Mouse (Mus musculus): ENCODE measurements around the gene Vamp8.

Vamp8 gene

GRCm38 (mm10) chr6:72405356-72405755, 14.9 kb upstream of the Vamp8 start:
- no peak for DNase-seq (ENCODE audit: low spot score in 2 of 2)

DNA sequence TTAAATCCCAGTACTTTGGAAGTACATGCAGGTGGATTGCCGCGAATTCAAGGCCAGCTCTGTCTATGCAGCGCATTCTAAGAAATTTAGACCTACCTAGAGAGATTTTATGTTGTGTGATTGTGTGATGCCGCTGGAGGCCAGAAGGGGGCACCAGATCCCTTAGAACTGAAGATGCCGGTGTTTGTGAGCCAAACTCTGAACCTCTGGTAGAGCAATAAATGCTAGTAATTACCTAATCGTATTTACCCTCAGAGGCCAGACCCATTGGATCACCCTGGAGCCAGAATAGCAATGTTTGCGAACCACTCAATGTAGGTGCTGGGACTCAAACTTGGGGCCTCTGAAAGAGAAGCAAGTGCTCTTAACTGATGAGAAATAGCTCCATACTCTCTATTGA, 11.4 kb upstream of the Vamp8 start:
- DNase-seq (ENCODE audit: low spot score in 2 of 2), result peak in 1 of 2 experiments; percentile 60

GRCm38 (mm10) chr6:72399967-72400366, 9.5 kb upstream of the Vamp8 start:
- DNase-seq (ENCODE audit: low spot score in 2 of 2), result no peak

- no peak for DNase-seq (ENCODE audit: low spot score in 2 of 2)
Measured at GRCm38 (mm10) chr6:72396837-72397251, 6.3 kb upstream of the Vamp8 start.

DNA sequence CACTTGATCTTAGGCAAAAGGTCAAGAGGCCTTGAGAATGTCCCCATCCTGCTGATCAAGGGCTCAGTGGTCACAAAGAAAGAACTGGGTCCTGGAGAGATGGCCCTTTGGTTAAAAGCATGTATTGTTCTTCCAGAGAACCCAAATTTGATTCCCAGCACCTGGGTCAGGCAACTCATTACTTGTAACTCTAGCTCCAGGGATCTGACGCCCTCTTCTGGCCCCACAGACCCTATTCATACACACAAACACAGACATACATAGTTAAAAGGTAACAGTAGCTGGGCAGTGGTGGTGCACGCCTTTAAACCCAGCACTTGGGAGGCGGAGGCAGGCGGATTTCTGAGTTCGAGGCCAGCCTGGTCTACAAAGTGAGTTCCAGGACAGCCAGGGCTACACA, 1.8 kb upstream of the Vamp8 start:
- no peak for DNase-seq (ENCODE audit: low spot score in 2 of 2)

DNA sequence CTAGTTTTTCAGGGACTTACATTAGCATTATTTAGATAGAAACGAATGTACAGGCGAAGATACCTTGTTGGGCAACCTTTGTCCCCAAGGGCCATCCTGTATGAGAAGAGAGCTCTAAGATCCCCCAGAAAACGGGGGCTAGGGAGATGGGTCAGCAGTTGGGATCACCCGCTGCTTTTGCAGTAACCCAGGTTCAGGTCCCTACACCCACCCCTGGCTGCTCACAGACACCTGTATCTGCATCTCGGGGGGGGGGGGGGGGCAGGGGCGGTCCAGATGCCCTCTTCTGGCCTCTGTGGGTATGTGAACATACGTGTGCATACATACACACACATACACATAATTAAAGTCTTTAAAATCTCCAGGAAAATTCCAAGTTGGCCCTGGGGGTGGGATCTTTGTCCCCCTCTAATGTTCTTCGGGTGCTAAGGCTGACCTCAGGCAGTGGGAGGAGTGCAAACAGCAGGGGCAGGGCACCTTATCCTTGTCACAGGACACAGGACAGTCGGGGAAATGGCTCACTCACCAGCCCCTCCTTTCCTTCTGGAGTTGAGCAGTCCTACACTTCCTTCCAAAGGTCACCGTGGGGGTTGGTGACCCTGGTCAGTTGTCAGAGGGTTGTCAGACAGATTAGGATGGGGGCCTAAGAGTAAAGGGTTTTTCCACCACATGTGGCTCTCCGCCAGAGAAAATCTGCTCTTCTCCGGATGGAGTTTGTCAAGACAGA, 455 bp upstream of the Vamp8 start:
- DNase-seq (ENCODE audit: low spot score in 2 of 2), result no peak

DNA sequence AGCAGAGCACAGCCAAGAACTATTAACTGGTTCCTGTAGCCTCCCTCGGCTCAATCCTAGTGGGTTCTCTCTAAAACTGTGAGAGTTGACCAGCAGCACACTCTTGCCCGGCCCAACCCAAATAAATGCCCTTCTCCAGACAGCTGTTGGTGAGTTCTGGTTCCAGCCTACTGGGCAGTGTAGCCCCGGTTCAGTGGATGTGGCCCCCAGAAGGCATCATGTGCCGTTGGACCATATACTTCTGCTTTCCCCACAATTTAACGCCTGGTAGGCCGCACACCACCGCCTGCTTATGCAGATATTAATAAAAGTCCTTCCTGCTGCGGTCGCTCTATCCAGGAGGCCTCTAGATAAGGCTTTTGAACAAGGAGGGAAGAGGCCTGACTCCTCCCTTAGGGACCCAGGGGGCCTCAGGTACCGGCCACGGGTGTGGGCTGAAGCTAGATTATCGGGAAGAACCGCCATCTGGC, 997 bp downstream of the Vamp8 start:
- peak in 1 of 2 experiments; percentile 17 for DNase-seq (ENCODE audit: low spot score in 2 of 2)

DNA sequence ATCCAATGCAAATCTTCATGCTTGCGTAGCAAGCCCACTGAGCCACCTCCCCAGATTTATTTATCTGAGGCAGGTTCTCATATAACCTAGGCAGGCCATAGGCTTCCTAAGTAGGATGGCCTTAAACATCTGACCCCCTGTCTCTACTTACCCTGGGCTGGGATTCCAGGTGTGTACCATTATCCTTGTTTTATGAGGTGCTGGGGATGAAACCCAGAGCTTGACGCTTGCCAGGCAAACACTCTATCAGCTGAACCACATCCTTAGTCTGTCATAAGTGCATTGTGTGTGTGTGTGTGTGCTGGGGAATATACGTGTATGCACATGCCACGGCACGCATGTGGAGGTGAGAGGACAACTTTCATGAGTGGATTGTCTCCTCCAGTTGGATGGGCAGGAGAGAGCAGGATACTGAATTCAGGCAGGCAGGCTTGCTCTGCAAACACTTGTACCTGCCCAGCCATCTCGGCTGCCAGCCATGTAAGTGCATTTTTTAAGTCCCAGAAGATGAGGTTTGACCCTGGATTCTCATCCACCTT, 1.6 kb downstream of the Vamp8 start:
- DNase-seq (ENCODE audit: low spot score in 2 of 2), result no peak

- DNase-seq (ENCODE audit: low spot score in 2 of 2), result no peak
Measured at GRCm38 (mm10) chr6:72388266-72388665, 2.2 kb downstream of the Vamp8 start.

DNA sequence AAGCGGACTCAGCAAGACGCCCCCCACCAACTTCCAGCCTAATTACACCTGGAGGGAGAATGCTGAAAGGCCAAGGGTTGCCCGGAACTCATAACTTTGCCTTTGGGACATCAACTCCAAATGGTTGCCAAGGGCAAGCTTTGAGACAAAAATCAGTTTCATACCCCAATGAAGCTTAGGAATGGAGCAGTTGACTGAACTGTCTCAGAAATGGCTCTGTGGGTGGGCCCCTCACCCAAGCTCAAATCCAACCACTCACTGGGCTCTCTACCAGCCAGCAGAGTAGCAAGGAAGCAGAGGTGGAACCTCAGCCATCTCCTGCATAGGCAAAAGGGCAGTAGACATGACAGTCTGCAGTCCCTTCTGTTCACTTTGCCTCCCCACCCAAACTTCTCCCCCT, 2.7 kb downstream of the Vamp8 start:
- no peak for DNase-seq (ENCODE audit: low spot score in 2 of 2)

DNA sequence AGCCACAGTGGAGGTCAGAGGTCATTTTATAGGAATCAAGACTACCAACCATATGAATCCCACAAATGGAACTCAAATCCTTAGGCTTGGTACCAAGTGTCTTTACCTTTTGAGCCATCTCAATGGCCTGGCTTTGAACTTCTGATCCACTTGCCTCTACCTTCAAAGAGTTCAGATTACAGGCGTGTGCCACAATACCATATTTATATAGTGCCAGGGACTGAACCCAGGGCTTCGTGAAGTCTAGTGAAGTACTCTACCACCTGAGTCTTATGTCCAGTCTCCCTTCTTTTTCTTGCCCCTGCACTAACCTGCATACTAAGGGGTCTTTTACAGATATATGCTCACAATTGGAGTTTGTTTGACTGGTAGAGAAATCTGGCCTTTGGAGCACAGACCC, 3.9 kb downstream of the Vamp8 start:
- no peak for DNase-seq (ENCODE audit: low spot score in 2 of 2)

DNA sequence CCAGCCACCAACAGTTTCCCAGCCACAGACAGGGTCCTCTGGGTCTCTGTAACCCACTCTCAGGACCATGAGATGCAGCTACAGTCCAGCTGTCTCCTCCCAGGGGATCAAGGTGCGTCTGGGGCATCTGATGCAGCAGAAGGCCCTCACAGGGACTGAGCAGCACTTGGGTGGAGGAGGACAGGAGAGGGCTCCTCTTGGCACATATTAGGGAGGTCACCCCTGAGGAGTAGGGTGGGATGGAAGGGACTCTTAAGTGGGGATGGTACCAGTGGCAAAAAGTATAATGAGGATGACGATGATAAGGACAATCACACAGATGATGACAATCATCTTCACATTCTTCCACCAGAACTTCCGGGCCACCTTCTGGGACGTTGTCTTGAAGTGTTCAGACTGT, 5.2 kb downstream of the Vamp8 start:
- DNase-seq (ENCODE audit: low spot score in 2 of 2), result no peak

- no peak for DNase-seq (ENCODE audit: low spot score in 2 of 2)
Measured at GRCm38 (mm10) chr6:72383952-72384351, 6.6 kb downstream of the Vamp8 start.

GRCm38 (mm10) chr6:72383142-72383820, 7.2 kb downstream of the Vamp8 start:
- no peak for DNase-seq (ENCODE audit: low spot score in 2 of 2)

GRCm38 (mm10) chr6:72382494-72382893, 8.0 kb downstream of the Vamp8 start:
- DNase-seq (ENCODE audit: low spot score in 2 of 2), result no peak

DNA sequence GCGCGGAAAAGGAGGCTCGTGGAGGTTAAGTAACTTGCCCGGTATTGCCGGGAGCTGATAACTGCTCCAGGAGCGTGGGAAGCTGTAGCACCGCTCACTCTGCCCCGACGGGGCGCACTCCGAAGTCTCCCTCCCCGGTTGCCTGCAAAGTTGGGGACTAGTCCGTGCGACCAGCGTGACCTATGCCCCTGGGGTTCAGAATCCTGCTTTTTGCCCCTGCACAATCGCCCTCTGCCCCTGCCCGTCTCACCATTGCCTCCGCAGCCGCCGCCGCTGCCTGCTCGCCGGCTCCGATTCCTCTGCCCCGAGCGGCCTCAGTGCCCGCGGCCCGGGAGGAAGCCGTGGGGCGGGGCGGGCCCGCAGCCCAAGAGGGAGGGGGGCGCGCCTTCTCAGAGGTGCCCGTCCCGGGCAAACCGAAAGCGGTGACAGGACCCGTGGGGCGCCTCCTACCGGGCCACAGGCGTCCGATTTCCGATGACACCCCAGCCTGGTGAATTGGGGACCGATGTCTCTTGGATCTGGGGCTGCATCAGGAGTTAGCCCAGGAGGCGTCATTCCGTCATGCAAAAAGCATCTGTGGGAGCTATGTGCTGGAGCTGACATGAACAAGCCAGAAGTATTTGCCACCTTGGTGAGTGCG, 10.3 kb downstream of the Vamp8 start, which contains the start of gene Vamp5:
Vamp5 (minus strand) TSS at position 338 of the 640 bp plus-strand sequence.
- DNase-seq (ENCODE audit: low spot score in 2 of 2), result no peak

GRCm38 (mm10) chr6:72379377-72380130, 10.9 kb downstream of the Vamp8 start:
- no peak for DNase-seq (ENCODE audit: low spot score in 2 of 2)

- no peak for DNase-seq (ENCODE audit: low spot score in 2 of 2)
Measured at GRCm38 (mm10) chr6:72378510-72379234, 11.8 kb downstream of the Vamp8 start.

GRCm38 (mm10) chr6:72374820-72375563, 15.5 kb downstream of the Vamp8 start:
- no peak for DNase-seq (ENCODE audit: low spot score in 2 of 2)

DNA sequence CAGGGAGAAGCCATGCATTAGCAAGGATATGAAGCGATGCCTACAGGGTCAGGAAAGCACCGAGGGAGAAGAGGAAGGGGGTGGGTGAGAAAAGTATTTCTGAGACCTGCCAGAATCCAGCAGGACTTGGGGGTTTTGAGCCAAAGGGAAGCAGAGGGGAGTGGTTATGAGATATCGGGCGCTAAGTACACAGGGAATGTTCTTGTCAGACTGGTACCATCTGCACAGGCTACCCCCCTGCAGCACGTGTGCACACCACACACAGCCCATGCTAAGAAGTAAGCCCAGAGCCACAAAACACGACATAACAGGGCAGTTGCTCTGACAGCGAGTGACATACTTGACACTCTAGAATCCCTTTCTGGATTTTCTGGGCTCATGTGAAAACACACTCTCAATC, 16.3 kb downstream of the Vamp8 start:
- no peak for DNase-seq (ENCODE audit: low spot score in 2 of 2)
